Mouse (Mus musculus): ENCODE measurements at regions not wholly inside any gene's neighbourhood (a gene's known extent, or its start where the extent isn't known, plus 50 kb on each side); places are given as distances from the start of the nearest gene placed in this dataset.

GRCm38 (mm10) chr2:159645861-159646260 lies 688.1 kb downstream of the Gm826 start:
- peak; percentile 7 for DNase-seq (ENCODE audit: inconsistent ontology term)

- DNase-seq (ENCODE audit: inconsistent ontology term): no peak
These were observed 687.4 kb downstream of the Gm826 start for GRCm38 (mm10) chr2:159646595-159646994.

- DNase-seq (ENCODE audit: inconsistent ontology term): no peak
These were observed 681.7 kb downstream of the Gm826 start for GRCm38 (mm10) chr2:159652243-159652642.

- DNase-seq (ENCODE audit: inconsistent ontology term): no peak
These were observed 657.1 kb downstream of the Gm826 start for GRCm38 (mm10) chr2:159676845-159677244.

- no peak for DNase-seq (ENCODE audit: inconsistent ontology term)
These were observed 653.3 kb downstream of the Gm826 start for GRCm38 (mm10) chr2:159680641-159681040.

GRCm38 (mm10) chr2:159703100-159703499 lies 630.9 kb downstream of the Gm826 start:
- no peak for DNase-seq (ENCODE audit: inconsistent ontology term)

GRCm38 (mm10) chr2:159708141-159708540 lies 625.8 kb downstream of the Gm826 start:
- DNase-seq (ENCODE audit: inconsistent ontology term): no peak

- no peak for DNase-seq (ENCODE audit: inconsistent ontology term)
These were observed 619.3 kb downstream of the Gm826 start for GRCm38 (mm10) chr2:159714633-159715032.

- no peak for DNase-seq (ENCODE audit: inconsistent ontology term)
These were observed 615.2 kb downstream of the Gm826 start for GRCm38 (mm10) chr2:159718738-159719137.

GRCm38 (mm10) chr2:159725158-159726076 lies 608.5 kb downstream of the Gm826 start:
- DNase-seq (ENCODE audit: inconsistent ontology term): no peak

GRCm38 (mm10) chr2:159729301-159729700 lies 604.7 kb downstream of the Gm826 start:
- DNase-seq (ENCODE audit: inconsistent ontology term): no peak

- no peak for DNase-seq (ENCODE audit: inconsistent ontology term)
These were observed 603.7 kb downstream of the Gm826 start for GRCm38 (mm10) chr2:159730221-159730620.

- no peak for DNase-seq (ENCODE audit: inconsistent ontology term)
These were observed 602.7 kb downstream of the Gm826 start for GRCm38 (mm10) chr2:159731305-159731704.

GRCm38 (mm10) chr2:159732413-159732812 lies 601.5 kb downstream of the Gm826 start:
- DNase-seq (ENCODE audit: inconsistent ontology term): no peak

GRCm38 (mm10) chr2:159734576-159734975 lies 599.4 kb downstream of the Gm826 start:
- DNase-seq (ENCODE audit: inconsistent ontology term): no peak

- peak; percentile 96 for DNase-seq (ENCODE audit: inconsistent ontology term)
These were observed 578.4 kb downstream of the Gm826 start for GRCm38 (mm10) chr2:159755541-159756011.

GRCm38 (mm10) chr2:159760806-159761205 lies 573.2 kb downstream of the Gm826 start:
- no peak for DNase-seq (ENCODE audit: inconsistent ontology term)

- DNase-seq (ENCODE audit: inconsistent ontology term): no peak
These were observed 570.8 kb downstream of the Gm826 start for GRCm38 (mm10) chr2:159763115-159763514.

Data from Muller cell, postnatal 12 days (primary cell).